Mouse (Mus musculus): ENCODE results near the gene Mrpl44. TPM values are rescaled to one million over a fixed set of nuclear protein-coding genes. Genes with fewer than 3 reads are reported as not detected.

The Mrpl44 gene
- total and polyA plus RNA-seq, 2 experiments from 2014 or later: 24.9 to 36.0 TPM

- 87% methylated on average over 1 of the region's 1 CpGs for WGBS
- DNase-seq (ENCODE audit: low spot score): no peak
These were observed 32.4 kb upstream of the Mrpl44 start for GRCm38 (mm10) chr1:79743385-79743784.

GRCm38 (mm10) chr1:79746056-79746455, 29.8 kb upstream of the Mrpl44 start:
- H3K9me3 ChIP-seq (ENCODE audit: low read length): no peaks in the 10 kb centered on the region
- no peaks in the 10 kb centered on the region for H3K36me3 ChIP-seq (ENCODE audit: insufficient read depth, low read length)
- H3K4me2 ChIP-seq (ENCODE audit: low read depth, low read length, poor library complexity, severe bottlenecking): no peak overlapping the region
- no peaks in the 10 kb centered on the region for H3K27me3 ChIP-seq (ENCODE audit: insufficient read depth, low read length)
- no peak overlapping the region for H3K4me3 ChIP-seq (ENCODE audit: low read depth, low read length)
- H3K27ac ChIP-seq (ENCODE audit: low read depth, low read length): no peak overlapping the region
- H3K9ac ChIP-seq (replicated peaks; ENCODE audit: low read length, poor library complexity, severe bottlenecking): no peak overlapping the region
- ATAC-seq (ENCODE audit: low FRiP score): no peak
- 83% methylated on average over 4 of the region's 4 CpGs for WGBS
- H3K4me1 ChIP-seq (ENCODE audit: insufficient read depth, low read length): no peaks in the 10 kb centered on the region
- no peak for TF ChIP-seq CTCF (IDR thresholded peaks at IDR 0.05)
- DNase-seq (ENCODE audit: low spot score): no peak

More at GRCm38 (mm10) chr1:79743385-79743784, 32.4 kb upstream of the Mrpl44 start:
- no peak for ATAC-seq (ENCODE audit: low FRiP score)
- Histone ChIP-seq H3K4me1 (ENCODE audit: insufficient read depth, low read length) (no peaks in the 10 kb centered on the region), H3K27ac (ENCODE audit: low read depth, low read length) (no peak overlapping the region), H3K9ac (replicated peaks; ENCODE audit: low read length, poor library complexity, severe bottlenecking) (no peak overlapping the region), H3K36me3 (ENCODE audit: insufficient read depth, low read length) (peaks cover 11% of the 10 kb centered on the region; the same call in 1 of the 2 replicates), H3K9me3 (ENCODE audit: low read length) (no peaks in the 10 kb centered on the region), H3K4me2 (ENCODE audit: low read depth, low read length, poor library complexity, severe bottlenecking) (no peak overlapping the region), H3K4me3 (ENCODE audit: low read depth, low read length) (no peak overlapping the region), H3K27me3 (ENCODE audit: insufficient read depth, low read length) (no peaks in the 10 kb centered on the region)
- TF ChIP-seq CTCF (IDR thresholded peaks at IDR 0.05): no peak

GRCm38 (mm10) chr1:79751186-79751585, 24.6 kb upstream of the Mrpl44 start:
- Histone ChIP-seq H3K36me3 (ENCODE audit: insufficient read depth, low read length) (peaks cover 8% of the 10 kb centered on the region; the same call in 1 of the 2 replicates), H3K4me3 (ENCODE audit: low read depth, low read length) (no peak overlapping the region), H3K9ac (replicated peaks; ENCODE audit: low read length, poor library complexity, severe bottlenecking) (no peak overlapping the region), H3K4me2 (ENCODE audit: low read depth, low read length, poor library complexity, severe bottlenecking) (no peak overlapping the region), H3K9me3 (ENCODE audit: low read length) (0 out of 2 replicates have a peak, but pooled peaks cover 3% of the 10 kb centered on the region), H3K4me1 (ENCODE audit: insufficient read depth, low read length) (no peaks in the 10 kb centered on the region), H3K27ac (ENCODE audit: low read depth, low read length) (no peak overlapping the region), H3K27me3 (ENCODE audit: insufficient read depth, low read length) (no peaks in the 10 kb centered on the region)
- 83% methylated on average over 5 of the region's 5 CpGs for WGBS
- no peak for ATAC-seq (ENCODE audit: low FRiP score)
- no peak for TF ChIP-seq CTCF (IDR thresholded peaks at IDR 0.05)
- no peak for DNase-seq (ENCODE audit: low spot score)

GRCm38 (mm10) chr1:79752015-79752695, 23.7 kb upstream of the Mrpl44 start:
- Histone ChIP-seq H3K9ac (replicated peaks; ENCODE audit: low read length, poor library complexity, severe bottlenecking) (no peak overlapping the region), H3K4me1 (ENCODE audit: insufficient read depth, low read length) (no peaks in the 10 kb centered on the region), H3K36me3 (ENCODE audit: insufficient read depth, low read length) (peaks cover 8% of the 10 kb centered on the region; the same call in 1 of the 2 replicates), H3K4me2 (ENCODE audit: low read depth, low read length, poor library complexity, severe bottlenecking) (no peak overlapping the region), H3K9me3 (ENCODE audit: low read length) (0 out of 2 replicates have a peak, but pooled peaks cover 3% of the 10 kb centered on the region), H3K27me3 (ENCODE audit: insufficient read depth, low read length) (no peaks in the 10 kb centered on the region), H3K4me3 (ENCODE audit: low read depth, low read length) (no peak overlapping the region), H3K27ac (ENCODE audit: low read depth, low read length) (no peak overlapping the region)
- TF ChIP-seq CTCF (IDR thresholded peaks at IDR 0.05): no peak
- WGBS: 88% methylated on average over 7 of the region's 7 CpGs
- ATAC-seq (ENCODE audit: low FRiP score): no peak
- DNase-seq (ENCODE audit: low spot score): no peak

- ATAC-seq (ENCODE audit: low FRiP score): no peak
- Histone ChIP-seq H3K9ac (replicated peaks; ENCODE audit: low read length, poor library complexity, severe bottlenecking) (no peak overlapping the region), H3K4me1 (ENCODE audit: insufficient read depth, low read length) (no peaks in the 10 kb centered on the region), H3K36me3 (ENCODE audit: insufficient read depth, low read length) (peaks cover 8% of the 10 kb centered on the region; the same call in 1 of the 2 replicates), H3K27me3 (ENCODE audit: insufficient read depth, low read length) (no peaks in the 10 kb centered on the region), H3K4me3 (ENCODE audit: low read depth, low read length) (no peak overlapping the region), H3K4me2 (ENCODE audit: low read depth, low read length, poor library complexity, severe bottlenecking) (no peak overlapping the region), H3K27ac (ENCODE audit: low read depth, low read length) (no peak overlapping the region), H3K9me3 (ENCODE audit: low read length) (0 out of 2 replicates have a peak, but pooled peaks cover 3% of the 10 kb centered on the region)
- no peak for TF ChIP-seq CTCF (IDR thresholded peaks at IDR 0.05)
- WGBS: 89% methylated on average over 4 of the region's 4 CpGs
- no peak for DNase-seq (ENCODE audit: low spot score)
These were observed 23.0 kb upstream of the Mrpl44 start for GRCm38 (mm10) chr1:79752714-79753340.

- H3K9ac ChIP-seq (replicated peaks; ENCODE audit: low read length, poor library complexity, severe bottlenecking): no peak overlapping the region
- peaks cover 8% of the 10 kb centered on the region; the same call in 1 of the 2 replicates for H3K36me3 ChIP-seq (ENCODE audit: insufficient read depth, low read length)
- no peak for DNase-seq (ENCODE audit: low spot score)
- no peak for ATAC-seq (ENCODE audit: low FRiP score)
- no peak overlapping the region for H3K27ac ChIP-seq (ENCODE audit: low read depth, low read length)
- no peak overlapping the region for H3K4me3 ChIP-seq (ENCODE audit: low read depth, low read length)
- H3K27me3 ChIP-seq (ENCODE audit: insufficient read depth, low read length): no peaks in the 10 kb centered on the region
- 95% methylated on average over 3 of the region's 3 CpGs for WGBS
- H3K9me3 ChIP-seq (ENCODE audit: low read length): 0 out of 2 replicates have a peak, but pooled peaks cover 3% of the 10 kb centered on the region
- no peak overlapping the region for H3K4me2 ChIP-seq (ENCODE audit: low read depth, low read length, poor library complexity, severe bottlenecking)
- no peaks in the 10 kb centered on the region for H3K4me1 ChIP-seq (ENCODE audit: insufficient read depth, low read length)
- TF ChIP-seq CTCF (IDR thresholded peaks at IDR 0.05): no peak
These were observed 22.4 kb upstream of the Mrpl44 start for GRCm38 (mm10) chr1:79753456-79753855.

Data from midbrain, postnatal 0 days (tissue).